Mouse (Mus musculus) liver, adult 2 months (tissue): ENCODE data around the gene BC030500.

Experiments
- CTCF ChIP-seq: fragments of 200-500 bp; IDR thresholded peaks from 2 replicates; pipeline ENCODE4 v1.5.1; 2011; ENCODE audit warnings: low read depth, low read length, control low read depth
- POLR2A ChIP-seq: fragments of 200-500 bp; IDR thresholded peaks from 2 replicates; pipeline ENCODE4 v1.6.1; 2011; ENCODE audit warnings: low read length, control low read depth; ENCODE audit not compliant: insufficient read depth; ENCODE audit errors: extremely low read depth

DNA sequence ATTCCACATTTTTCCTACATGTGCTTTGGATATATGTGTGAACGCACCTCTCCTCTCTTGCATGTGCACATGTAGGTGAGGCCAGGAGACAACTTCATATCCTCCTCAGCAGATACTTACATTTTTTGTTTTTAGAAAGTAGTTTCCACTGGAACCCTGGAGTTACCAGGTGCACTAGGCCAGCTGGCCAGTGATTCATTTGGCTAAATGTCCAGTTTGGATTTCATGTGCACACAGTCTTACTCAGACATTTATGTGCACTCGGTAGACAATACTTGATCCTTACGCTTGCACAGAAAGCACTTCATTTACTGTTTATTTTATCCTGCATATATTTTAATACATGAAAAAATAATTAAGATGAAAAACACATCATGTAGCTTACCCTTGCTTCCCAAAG is 21.0 kb upstream of the BC030500 start:
- TF ChIP-seq POLR2A = no peak
- TF ChIP-seq CTCF = no peak
